Mouse (Mus musculus) heart, adult 8-10 months (tissue): ENCODE measurements at regions not wholly inside any gene's neighbourhood (a gene's known extent, or its start where the extent isn't known, plus 50 kb on each side); places are given as distances from the start of the nearest gene placed in this dataset.
A peak's percentile ranks its signal among the peaks of the same experiment; 100 is the strongest.

ENCODE experiments used
- DNase-seq: peaks from one replicate; pipeline ENCODE4 v3.0.0; 2022; ENCODE audit warnings: low spot score

- no peak for DNase-seq
Measured at GRCm38 (mm10) chrX:42332906-42333305, 156.6 kb upstream of the Tex13c2 start.

- DNase-seq: no peak
Measured at GRCm38 (mm10) chrX:42333631-42334030, 155.9 kb upstream of the Tex13c2 start.

- no peak for DNase-seq
Measured at GRCm38 (mm10) chrX:42334794-42335193, 154.7 kb upstream of the Tex13c2 start.

GRCm38 (mm10) chrX:42336772-42337171 is 152.7 kb upstream of the Tex13c2 start:
- DNase-seq: no peak

- no peak for DNase-seq
Measured at GRCm38 (mm10) chrX:42342362-42342761, 147.1 kb upstream of the Tex13c2 start.

GRCm38 (mm10) chrX:42342951-42343879 is 146.3 kb upstream of the Tex13c2 start:
- no peak for DNase-seq

GRCm38 (mm10) chrX:42352610-42353254 is 136.8 kb upstream of the Tex13c2 start:
- DNase-seq: no peak

GRCm38 (mm10) chrX:42359381-42360172 is 129.9 kb upstream of the Tex13c2 start:
- DNase-seq: no peak

- DNase-seq: peak; percentile 5
Measured at GRCm38 (mm10) chrX:42360173-42360931, 129.1 kb upstream of the Tex13c2 start.

GRCm38 (mm10) chrX:42360973-42361372 is 128.5 kb upstream of the Tex13c2 start:
- no peak for DNase-seq

GRCm38 (mm10) chrX:42361400-42362028 is 128.0 kb upstream of the Tex13c2 start:
- no peak for DNase-seq

GRCm38 (mm10) chrX:42364137-42364536 is 125.4 kb upstream of the Tex13c2 start:
- DNase-seq: no peak

GRCm38 (mm10) chrX:42373794-42374398 is 115.6 kb upstream of the Tex13c2 start:
- DNase-seq: peak; percentile 45

- DNase-seq: no peak
Measured at GRCm38 (mm10) chrX:42393836-42394556, 95.5 kb upstream of the Tex13c2 start.

- DNase-seq: no peak
Measured at GRCm38 (mm10) chrX:42396441-42396840, 93.0 kb upstream of the Tex13c2 start.

- peak; percentile 1 for DNase-seq
Measured at GRCm38 (mm10) chrX:42398836-42399235, 90.7 kb upstream of the Tex13c2 start.

- no peak for DNase-seq
Measured at GRCm38 (mm10) chrX:42399343-42399742, 90.1 kb upstream of the Tex13c2 start.

- DNase-seq: no peak
Measured at GRCm38 (mm10) chrX:42401091-42401490, 88.4 kb upstream of the Tex13c2 start.

- no peak for DNase-seq
Measured at GRCm38 (mm10) chrX:42401564-42402334, 87.7 kb upstream of the Tex13c2 start.
